Mouse (Mus musculus) midbrain, postnatal 0 days (tissue): ENCODE measurements at regions not wholly inside any gene's neighbourhood (a gene's known extent, or its start where the extent isn't known, plus 50 kb on each side); places are given as distances from the start of the nearest gene placed in this dataset.

ENCODE experiments used
- ATAC-seq: fragments of 200-750 bp; cut with Nextera tagmentation; 2 replicates; pipeline ENCODE4 v1.8.0; 2017; ENCODE audit warnings: moderate number of reproducible peaks, mild to moderate bottlenecking, moderate TSS enrichment, moderate library complexity; ENCODE audit not compliant: low FRiP score
- DNase-seq: peaks from one replicate; pipeline ENCODE4 v3.0.0-alpha.2; 2015; ENCODE audit warnings: low spot score
- H3K27ac ChIP-seq: fragments of 300-500 bp; sonication (generic); 2 replicates; pipeline ENCODE4 v1.5.1; 2014; ENCODE audit warnings: low read depth, mild to moderate bottlenecking, low read length, mixed read lengths
- H3K27me3 ChIP-seq: fragments of 300-500 bp; sonication (generic); 2 replicates; pipeline ENCODE4 v1.6.1; 2014; ENCODE audit warnings: low read length, control low read depth, mixed read lengths; ENCODE audit not compliant: insufficient read depth
- H3K36me3 ChIP-seq: fragments of 300-500 bp; sonication (generic); 2 replicates; pipeline ENCODE4 v1.6.1; 2014; ENCODE audit warnings: low read length, control low read depth, mixed read lengths; ENCODE audit not compliant: insufficient read depth
- H3K4me1 ChIP-seq: fragments of 300-500 bp; sonication (generic); 2 replicates; pipeline ENCODE4 v1.6.1; 2014; ENCODE audit warnings: mild to moderate bottlenecking, control low read depth, antibody characterized with exemption, low read length, mixed read lengths; ENCODE audit not compliant: insufficient read depth
- H3K4me2 ChIP-seq: fragments of 300-500 bp; sonication (generic); 2 replicates; pipeline ENCODE4 v1.6.1; 2014; ENCODE audit warnings: low read depth, mild to moderate bottlenecking, low read length, mixed read lengths; ENCODE audit not compliant: poor library complexity, severe bottlenecking
- H3K4me3 ChIP-seq: fragments of 300-500 bp; sonication (generic); 2 replicates; pipeline ENCODE4 v1.5.1; 2014; ENCODE audit warnings: low read depth, mild to moderate bottlenecking, low read length, moderate library complexity
- H3K9ac ChIP-seq: fragments of 300-500 bp; sonication (generic); replicated peaks from 2 replicates; pipeline ENCODE4 v1.6.1; 2014; ENCODE audit warnings: mild to moderate bottlenecking, low read length, moderate library complexity, mixed read lengths; ENCODE audit not compliant: poor library complexity, severe bottlenecking
- H3K9me3 ChIP-seq: fragments of 300-500 bp; sonication (generic); 2 replicates; pipeline ENCODE4 v1.6.1; 2016; ENCODE audit warnings: low read length, control low read depth
- CTCF ChIP-seq: IDR thresholded peaks from 2 replicates; pipeline ENCODE4 v1.5.1; 2016; ENCODE audit warnings: antibody characterized with exemption, mild to moderate bottlenecking
- WGBS: fragments of 180-500 bp; shearing (Covaris S2); extraction: QIAGEN DNeasy Blood & Tissue Kit; methylation state at CpG from one replicate; pipeline ENCODE4 v1.1.7; 2014; 5-methylcytosine and 5-hydroxymethylcytosine counted together

- H3K4me1 ChIP-seq, result peaks cover 4% of the 10 kb centered on the region; the same call in 1 of the 2 replicates
- ATAC-seq (no peak), DNase-seq (no peak)
- no peaks in the 10 kb centered on the region for H3K9me3 ChIP-seq
- H3K4me2 ChIP-seq, result no peak overlapping the region
- no peaks in the 10 kb centered on the region for H3K27me3 ChIP-seq
- no peak overlapping the region for H3K9ac ChIP-seq
- H3K36me3 ChIP-seq, result no peaks in the 10 kb centered on the region
- no peak overlapping the region for H3K27ac ChIP-seq
- no peak for TF ChIP-seq CTCF
- no peak overlapping the region for H3K4me3 ChIP-seq
- 74% methylated on average over 7 of the region's 7 CpGs for WGBS
These were observed 60.0 kb downstream of the Dact2 start for GRCm38 (mm10) chr17:14144082-14144481.

- no peaks in the 10 kb centered on the region for H3K9me3 ChIP-seq
- H3K4me1 ChIP-seq, result peaks cover 4% of the 10 kb centered on the region; the same call in 1 of the 2 replicates
- no peaks in the 10 kb centered on the region for H3K36me3 ChIP-seq
- H3K27me3 ChIP-seq, result no peaks in the 10 kb centered on the region
- no peak overlapping the region for H3K4me3 ChIP-seq
- ATAC-seq (0 out of 2 replicates have a peak, but pooled peaks have one; percentile 51), DNase-seq (no peak)
- H3K4me2 ChIP-seq, result no peak overlapping the region
- TF ChIP-seq CTCF, result no peak
- H3K27ac ChIP-seq, result no peak overlapping the region
- no peak overlapping the region for H3K9ac ChIP-seq
- WGBS, result 42% methylated on average over 5 of the region's 5 CpGs
These were observed 62.4 kb downstream of the Dact2 start for GRCm38 (mm10) chr17:14141669-14142068.

GRCm38 (mm10) chr17:14140266-14140665 is 63.8 kb downstream of the Dact2 start:
- H3K9me3 ChIP-seq, result no peaks in the 10 kb centered on the region
- TF ChIP-seq CTCF, result no peak
- 71% methylated on average over 2 of the region's 2 CpGs for WGBS

GRCm38 (mm10) chr17:14138941-14139340 is 65.2 kb downstream of the Dact2 start:
- H3K27me3 ChIP-seq, result no peaks in the 10 kb centered on the region
- H3K4me2 ChIP-seq, result no peak overlapping the region
- H3K9ac ChIP-seq, result no peak overlapping the region
- 81% methylated on average over 5 of the region's 5 CpGs for WGBS
- H3K4me3 ChIP-seq, result no peak overlapping the region
- TF ChIP-seq CTCF, result no peak
- H3K27ac ChIP-seq, result no peak overlapping the region
- DNase-seq, result no peak
- no peaks in the 10 kb centered on the region for H3K36me3 ChIP-seq
- no peaks in the 10 kb centered on the region for H3K9me3 ChIP-seq
- no peak for ATAC-seq
- H3K4me1 ChIP-seq, result peaks cover 4% of the 10 kb centered on the region; the same call in 1 of the 2 replicates

More at GRCm38 (mm10) chr17:14140266-14140665, 63.8 kb downstream of the Dact2 start:
- Histone ChIP-seq H3K4me3 (no peak overlapping the region), H3K27ac (no peak overlapping the region), H3K4me2 (no peak overlapping the region), H3K9ac (no peak overlapping the region), H3K4me1 (peaks cover 4% of the 10 kb centered on the region; the same call in 1 of the 2 replicates), H3K27me3 (no peaks in the 10 kb centered on the region), H3K36me3 (no peaks in the 10 kb centered on the region)
- DNase-seq (no peak), ATAC-seq (no peak)

- H3K9ac ChIP-seq, result no peak overlapping the region
- no peak overlapping the region for H3K4me3 ChIP-seq
- ATAC-seq (no peak), DNase-seq (peak; percentile 23)
- WGBS, result 63% methylated on average over 6 of the region's 6 CpGs
- no peaks in the 10 kb centered on the region for H3K9me3 ChIP-seq
- H3K27me3 ChIP-seq, result no peaks in the 10 kb centered on the region
- no peaks in the 10 kb centered on the region for H3K36me3 ChIP-seq
- no peak overlapping the region for H3K27ac ChIP-seq
- peaks cover 4% of the 10 kb centered on the region; the same call in 1 of the 2 replicates for H3K4me1 ChIP-seq
- TF ChIP-seq CTCF, result peak; percentile 43
- no peak overlapping the region for H3K4me2 ChIP-seq
These were observed 67.3 kb downstream of the Dact2 start for GRCm38 (mm10) chr17:14136702-14137315.

GRCm38 (mm10) chr17:14134604-14135003 is 69.5 kb downstream of the Dact2 start:
- TF ChIP-seq CTCF, result no peak
- DNase-seq (no peak), ATAC-seq (no peak)
- 80% methylated on average over 3 of the region's 3 CpGs for WGBS
- no peak overlapping the region for H3K27ac ChIP-seq
- no peaks in the 10 kb centered on the region for H3K27me3 ChIP-seq
- no peak overlapping the region for H3K9ac ChIP-seq
- no peaks in the 10 kb centered on the region for H3K9me3 ChIP-seq
- H3K4me3 ChIP-seq, result no peak overlapping the region
- no peak overlapping the region for H3K4me2 ChIP-seq
- no peaks in the 10 kb centered on the region for H3K36me3 ChIP-seq
- H3K4me1 ChIP-seq, result no peaks in the 10 kb centered on the region
